Mouse (Mus musculus) adipocyte (in vitro differentiated cells): Measurements from ENCODE around the gene Glod4.

Experiments used
- DNase-seq: peaks from one replicate; pipeline ENCODE4 v3.0.0-alpha.2; 2016; ENCODE audit warnings: low spot score

The Glod4 gene

DNA sequence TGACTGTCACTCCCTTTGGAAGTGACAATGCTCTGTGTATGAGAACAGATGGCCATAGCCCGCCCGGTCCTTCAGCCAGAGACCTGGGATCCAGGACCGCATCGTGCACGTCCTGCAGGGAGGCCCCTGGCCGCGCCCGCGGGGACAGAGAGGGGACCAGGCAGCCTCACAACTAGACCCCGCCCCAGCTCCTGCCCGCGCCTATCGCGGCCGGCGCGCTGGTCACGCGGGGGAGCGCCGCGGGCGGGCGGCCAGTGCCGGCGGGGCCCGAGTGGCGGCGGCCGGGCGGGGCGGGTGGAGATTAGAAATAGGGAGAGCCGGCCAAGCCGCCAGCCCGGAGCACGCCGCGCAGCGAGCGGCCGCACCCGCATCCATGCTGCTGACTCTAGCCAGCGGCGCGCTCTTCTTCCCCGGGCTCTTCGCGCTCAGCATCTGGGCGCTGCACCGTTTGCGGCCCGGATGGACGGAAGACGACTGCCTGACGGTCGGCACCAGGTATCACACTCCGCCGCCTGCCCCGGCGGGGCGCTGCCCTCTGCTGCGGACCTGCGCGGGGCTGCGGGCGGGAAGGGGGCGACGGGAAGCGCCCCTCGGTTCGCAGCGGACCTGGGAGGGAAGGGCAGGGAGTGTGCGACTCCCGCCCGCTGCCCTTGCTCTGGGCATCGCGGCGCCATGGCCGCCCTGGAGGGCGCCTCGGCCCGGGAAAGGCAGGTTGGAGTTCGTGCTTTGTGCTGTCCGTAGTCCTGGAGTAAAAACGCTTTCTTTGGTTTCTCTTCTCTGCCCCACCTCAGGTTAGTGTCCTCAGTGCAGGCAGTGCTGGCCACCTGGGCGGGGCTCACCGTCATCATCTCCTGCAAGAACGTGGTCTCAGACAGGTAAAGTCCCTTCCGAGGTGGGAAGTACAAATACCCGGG, 41.5 kb downstream of the Glod4 start:
- DNase-seq, result peak; percentile 48

DNA sequence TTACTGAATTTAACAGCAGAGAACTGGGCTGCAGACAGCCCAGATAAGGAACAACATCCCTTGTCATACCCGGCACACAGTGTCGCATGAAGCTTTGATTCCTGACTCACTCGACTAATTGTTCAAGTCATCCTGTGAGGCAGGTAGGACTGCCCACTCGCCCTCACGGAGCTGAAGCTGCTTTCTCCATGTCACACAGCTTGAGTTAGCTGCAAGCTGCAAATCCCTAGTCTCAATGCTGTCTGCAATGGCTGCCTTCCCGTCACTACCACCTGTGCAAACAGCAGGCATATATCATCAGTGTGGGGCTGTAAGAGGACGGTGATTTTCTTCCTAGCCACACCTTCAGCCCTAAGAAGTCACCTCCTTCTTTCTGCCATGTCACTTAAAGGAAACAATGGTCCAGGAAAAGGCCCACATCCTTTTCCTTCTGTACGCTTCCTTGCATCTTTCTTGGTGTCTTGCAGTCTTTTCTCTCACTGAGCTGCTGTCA, 46.5 kb downstream of the Glod4 start:
- no peak for DNase-seq

DNA sequence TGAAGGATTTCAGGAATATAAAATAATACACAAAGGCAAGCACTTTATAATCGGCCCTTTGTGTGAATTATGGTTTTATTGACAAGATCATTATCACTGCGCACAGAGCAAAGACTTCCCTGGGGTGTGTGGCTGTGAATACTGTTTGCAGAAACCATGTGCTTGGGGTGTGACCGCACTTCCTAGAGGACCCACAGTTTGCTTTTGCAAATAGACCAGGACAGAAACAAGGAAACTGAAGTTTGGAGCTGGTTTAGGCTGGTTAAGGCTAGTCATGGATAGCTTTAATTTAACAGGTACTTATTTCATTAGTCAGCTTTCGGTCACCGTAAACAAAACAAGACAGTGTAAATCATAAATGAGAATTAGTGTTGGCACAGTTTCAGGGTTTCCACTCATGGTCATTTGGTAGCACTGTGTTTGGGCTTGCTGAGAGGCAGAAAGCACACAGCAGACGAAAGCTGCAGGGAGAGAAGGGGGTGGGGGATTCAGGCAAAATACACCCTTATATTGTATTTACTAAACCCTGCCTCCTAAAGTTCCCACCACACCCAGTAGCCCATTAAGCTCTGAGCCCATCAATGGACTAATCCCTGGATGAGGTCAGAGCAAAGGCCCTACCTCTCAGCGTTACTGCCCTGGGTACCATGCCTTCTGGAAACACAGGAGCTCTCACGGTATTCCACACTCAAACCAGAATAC, 47.1 kb downstream of the Glod4 start:
- no peak for DNase-seq

DNA sequence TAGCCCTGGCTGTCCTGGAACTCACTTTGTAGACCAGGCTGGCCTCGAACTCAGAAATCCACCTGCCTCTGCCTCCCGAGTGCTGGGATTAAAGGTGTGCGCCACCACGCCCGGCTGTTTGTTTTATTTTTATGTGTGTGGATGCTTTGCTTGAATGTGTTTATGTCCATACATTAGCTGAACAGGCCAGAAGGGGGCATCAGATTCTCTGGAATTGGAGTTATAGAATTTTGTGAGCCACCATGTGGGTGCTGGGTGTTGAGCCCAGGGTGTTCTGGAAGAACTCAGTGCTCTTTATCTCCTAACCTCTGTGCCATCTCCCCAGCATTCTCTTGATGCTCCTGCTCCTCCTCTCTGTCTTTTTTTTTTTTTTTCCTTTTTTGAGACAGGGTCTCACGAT, 56.6 kb downstream of the Glod4 start:
- DNase-seq, result no peak

DNA sequence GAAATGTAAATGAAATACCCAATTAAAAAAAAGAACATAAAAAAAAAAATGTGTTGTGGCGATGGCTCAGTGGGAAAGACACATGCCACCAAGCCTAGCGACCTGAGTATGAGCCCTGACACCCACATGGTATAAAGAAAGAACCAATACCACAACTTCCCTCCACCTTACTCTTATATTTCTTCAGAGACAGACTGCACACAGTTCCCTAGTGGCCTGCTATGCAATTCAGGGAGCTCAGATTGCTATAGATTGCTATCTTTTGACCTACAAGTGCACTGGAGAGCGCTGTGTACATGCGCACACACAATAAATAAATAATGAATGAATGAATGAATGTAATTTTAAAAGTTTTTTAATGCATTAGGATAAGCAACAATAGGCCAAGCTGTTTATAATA, 59.8 kb downstream of the Glod4 start:
- DNase-seq, result no peak

DNA sequence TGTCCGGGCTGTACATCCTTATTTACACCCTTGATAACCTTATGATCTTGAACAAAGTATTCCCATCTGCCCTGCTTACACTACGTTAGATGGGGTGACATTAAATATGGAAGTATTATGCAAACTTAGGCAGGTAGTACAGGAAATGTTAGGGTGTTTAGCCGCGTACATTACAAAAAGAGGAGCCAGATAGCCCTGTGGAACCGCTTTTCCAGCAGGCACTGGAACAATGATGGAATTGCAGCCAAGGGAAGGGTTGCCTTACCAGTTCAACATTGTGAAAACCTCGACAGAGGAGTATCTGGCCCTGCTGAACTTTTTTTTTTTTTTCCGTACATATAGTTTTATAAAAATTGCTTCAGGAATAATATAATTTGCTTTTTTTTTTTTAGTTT, 63.4 kb downstream of the Glod4 start:
- DNase-seq, result peak; percentile 41

DNA sequence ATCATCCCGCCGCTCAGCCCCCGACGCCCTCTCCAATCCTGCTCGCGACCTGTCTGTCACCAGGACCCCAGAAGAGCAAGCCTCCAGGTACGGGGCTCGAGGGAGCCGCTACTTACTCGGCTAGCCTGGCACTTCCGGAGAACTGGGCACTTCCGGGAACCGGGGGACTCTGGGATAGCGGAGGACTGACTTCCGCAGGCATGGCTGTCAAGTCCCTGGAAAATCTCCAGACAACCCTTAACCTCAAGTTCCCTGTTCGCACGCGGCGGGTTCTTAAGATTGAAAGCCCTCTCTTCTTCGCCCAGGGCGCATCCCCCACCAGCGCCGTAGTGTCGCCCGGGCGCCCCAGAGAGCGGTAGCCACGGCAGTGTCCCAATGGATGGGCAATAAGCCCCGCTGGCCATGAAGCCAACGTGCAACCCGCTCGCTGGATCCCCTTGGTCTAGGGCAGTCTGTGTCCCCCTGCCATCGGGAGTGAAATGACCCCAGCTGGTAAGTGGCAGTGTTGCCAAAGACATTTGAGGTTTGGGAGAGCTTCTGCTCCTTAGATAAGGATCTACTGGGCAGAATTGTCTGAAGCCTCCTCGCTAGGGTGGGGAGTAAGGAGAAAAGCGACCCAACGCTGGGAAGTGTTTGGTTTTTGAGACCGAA, 63.9 kb downstream of the Glod4 start, which contains the start of the genes Vps53 and Fam57a:
Gene Vps53 (minus strand): TSS at position 153 of the 651 bp plus-strand sequence.
Gene Fam57a (plus strand): TSS at position 177 of the 651 bp plus-strand sequence.
- DNase-seq, result peak; percentile 92

DNA sequence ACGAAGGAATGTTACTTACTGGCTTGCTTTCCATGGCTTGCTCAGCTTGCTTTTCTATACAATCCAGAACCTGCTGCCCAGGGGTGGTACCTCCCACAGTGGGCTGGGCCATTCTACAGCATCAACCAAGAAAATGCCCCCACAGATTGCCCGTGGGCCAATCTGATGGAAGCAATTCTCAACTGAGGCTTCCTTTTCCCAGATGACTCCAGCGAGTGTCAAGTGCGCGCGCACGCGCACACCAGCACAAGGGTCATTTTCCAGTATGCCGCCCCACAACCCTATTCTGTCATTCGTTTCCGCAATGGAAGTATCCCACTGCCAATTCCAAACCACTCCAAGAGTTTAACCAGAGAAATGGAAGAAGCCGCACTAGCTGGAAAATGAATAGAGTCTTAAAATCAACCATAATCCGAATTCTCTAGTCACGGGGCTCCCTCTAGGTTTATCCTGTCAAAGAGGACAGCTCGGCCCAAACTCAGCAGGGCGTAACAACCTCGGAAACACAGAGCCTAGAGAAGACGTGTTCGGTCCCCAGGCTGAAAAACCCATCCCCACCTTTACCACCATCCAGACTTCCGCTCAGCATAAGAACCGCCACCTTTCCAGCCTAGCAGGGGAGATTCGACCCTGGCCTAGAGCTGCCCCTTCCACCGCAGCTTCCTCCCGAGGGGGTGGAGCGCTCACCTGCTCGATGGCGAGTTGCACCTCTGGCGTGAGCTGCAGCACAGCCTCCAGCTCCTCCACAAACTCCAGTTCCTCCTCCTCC, 64.6 kb downstream of the Glod4 start:
- DNase-seq, result peak; percentile 56

DNA sequence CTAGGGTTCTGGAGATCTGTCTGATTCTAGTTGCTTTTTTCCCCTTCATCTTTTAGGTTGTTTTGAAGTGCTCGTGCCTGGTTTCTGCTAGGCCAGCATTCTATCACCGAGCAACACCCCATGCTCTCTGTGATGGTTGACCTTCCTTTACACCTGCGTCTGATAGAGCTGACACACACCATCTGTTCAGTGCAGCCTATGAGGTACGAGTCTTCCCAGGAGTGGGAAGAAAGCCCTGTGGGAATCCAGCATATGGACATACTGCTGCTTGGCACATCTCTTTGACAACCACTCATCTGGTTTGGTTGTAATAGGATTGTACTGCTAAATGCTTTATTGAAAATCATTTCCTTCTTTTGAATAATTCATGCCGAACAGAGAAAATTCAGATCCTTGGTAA, 73.3 kb downstream of the Glod4 start:
- no peak for DNase-seq

DNA sequence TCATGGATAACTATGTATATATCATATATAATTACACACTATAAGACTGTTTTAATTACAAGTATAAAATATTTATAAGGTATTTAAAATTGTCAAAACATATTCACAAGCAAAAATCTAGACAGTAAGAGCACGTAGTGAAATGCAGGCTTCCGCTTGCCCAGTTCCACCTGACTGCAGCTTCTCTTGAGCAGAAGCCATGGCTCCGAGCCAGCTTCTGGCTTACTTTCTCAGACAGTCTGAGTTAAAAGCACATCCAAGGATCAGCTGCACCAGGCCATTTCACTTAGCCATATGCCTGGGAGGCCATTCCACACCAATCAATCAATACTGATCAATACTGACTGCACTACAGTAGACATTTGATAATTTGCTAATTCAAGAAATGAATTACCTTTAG, 74.5 kb downstream of the Glod4 start:
- DNase-seq, result peak; percentile 32

DNA sequence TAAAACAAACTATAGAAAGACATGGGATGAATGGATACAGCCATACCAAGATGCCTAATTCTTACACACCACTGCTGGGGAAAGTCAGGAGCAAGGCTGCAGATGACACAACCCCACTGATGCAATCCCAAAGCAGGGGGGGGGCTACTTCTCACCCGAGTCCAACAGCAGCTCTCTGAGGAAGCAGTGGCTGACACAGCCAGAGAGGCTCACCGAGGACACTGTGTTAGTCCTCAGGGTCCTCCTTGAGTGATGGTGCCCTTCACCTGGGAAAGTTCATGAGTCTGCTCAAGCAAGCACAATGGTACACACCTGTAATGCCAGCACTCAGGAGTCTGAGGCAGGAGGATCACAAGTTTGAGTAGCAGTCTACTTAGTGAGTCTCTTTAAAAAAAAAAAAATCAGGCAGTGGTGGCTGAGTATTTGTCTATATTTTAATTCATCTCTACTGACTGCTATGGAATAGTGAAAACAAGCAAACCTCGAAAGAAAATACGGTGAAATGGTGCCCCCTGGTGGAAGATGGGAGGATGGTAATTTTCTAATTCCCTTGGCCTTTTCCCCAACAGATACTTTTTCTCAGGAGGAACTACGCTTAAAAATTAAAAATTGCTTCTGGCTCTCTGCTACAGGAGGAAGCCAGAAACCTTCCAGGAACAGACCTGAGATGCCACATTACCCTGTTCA, 76.3 kb downstream of the Glod4 start:
- DNase-seq, result peak; percentile 88

DNA sequence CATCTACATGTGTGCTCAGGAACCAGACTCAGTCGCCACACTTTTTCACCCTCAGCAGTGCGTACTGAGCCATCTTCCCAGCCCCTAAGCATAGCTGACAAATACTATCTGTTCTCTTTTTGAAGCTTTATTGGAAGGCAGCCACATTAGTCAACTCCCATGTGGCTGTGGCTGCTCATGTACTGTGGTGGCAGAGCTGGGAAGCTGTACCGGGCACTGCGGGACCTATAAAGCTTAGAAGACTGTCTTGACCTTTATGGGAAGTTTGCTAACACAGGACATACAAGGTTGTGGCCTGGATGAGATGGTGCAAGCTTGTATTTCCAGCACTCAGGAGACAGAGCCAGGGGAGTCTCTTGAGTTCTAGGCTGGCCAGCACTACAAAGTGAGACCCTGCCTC, 76.9 kb downstream of the Glod4 start:
- no peak for DNase-seq

DNA sequence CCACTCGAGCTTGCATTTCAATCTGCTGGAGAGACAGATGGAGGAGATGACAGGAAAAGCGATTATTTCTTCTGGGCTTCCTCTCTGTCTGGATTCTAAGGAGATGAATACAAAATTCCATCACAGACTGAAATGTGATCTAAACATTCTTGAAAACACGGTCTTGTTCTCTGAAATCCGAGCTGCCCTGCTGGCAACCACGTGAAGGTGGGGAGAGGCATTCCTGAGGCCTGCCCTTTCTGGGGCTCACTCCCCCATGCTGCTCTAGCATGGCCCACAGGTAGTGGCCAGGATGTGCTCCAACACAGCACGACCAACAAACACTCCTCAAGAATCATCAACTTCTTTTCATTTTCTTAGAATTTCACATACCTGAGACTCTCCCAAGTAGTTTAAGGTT, 83.3 kb downstream of the Glod4 start:
- no peak for DNase-seq

DNA sequence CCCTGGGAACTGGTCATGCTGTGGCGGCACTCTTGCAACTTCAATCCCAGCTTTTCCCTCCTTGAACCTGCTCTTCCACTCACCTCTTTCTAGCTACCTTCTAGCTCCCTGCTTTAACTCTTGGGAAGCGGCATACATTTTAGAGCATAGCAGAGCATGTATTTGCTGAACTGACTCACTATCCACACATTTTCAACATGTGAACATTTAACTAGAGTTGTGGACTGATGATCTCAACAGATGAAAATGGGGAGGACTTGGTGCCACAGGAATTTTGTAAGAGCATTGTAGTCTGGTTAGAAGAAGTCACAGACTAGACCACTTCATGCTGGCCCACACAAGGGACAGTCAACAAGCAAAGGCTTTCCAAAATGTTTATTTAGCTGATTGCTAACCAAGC, 85.2 kb downstream of the Glod4 start:
- no peak for DNase-seq

DNA sequence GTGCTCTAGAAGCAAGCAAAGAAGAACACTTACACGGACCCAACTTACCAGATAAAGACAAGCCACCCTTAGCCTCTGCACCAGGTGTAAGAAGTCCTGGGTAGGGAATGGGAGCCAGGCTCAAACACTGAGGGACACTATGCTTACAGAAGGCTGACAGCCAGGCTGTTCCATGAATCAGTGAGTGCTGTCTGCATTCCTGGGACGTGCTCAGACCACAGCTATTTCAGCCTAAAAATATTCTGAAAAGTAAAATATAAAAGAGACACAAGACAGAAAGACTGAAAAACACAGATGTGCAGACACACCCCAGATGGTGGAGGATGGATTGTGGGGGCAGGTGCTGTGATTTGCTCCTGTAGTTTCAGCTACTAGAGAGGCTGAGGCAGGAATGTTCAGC, 88.7 kb downstream of the Glod4 start:
- no peak for DNase-seq

DNA sequence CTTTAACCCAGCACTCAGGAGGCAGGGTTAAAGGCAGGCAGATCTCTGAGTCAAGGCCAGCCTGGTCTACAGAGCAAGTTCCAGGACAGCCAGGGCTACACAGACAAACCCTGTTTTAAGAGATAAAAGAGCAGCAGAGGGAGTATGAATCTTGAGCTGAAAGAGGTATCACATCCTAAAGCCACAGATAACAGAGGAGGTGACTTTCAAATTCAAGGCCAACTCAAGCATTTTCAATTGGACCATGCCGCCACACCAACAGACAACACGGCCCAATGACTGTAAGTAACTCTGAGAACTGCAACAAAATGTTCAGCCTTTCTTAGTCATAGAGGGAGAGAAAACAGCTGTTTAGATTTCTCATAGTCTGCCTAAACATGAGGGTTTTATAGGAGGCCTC, 89.3 kb downstream of the Glod4 start:
- DNase-seq, result no peak

DNA sequence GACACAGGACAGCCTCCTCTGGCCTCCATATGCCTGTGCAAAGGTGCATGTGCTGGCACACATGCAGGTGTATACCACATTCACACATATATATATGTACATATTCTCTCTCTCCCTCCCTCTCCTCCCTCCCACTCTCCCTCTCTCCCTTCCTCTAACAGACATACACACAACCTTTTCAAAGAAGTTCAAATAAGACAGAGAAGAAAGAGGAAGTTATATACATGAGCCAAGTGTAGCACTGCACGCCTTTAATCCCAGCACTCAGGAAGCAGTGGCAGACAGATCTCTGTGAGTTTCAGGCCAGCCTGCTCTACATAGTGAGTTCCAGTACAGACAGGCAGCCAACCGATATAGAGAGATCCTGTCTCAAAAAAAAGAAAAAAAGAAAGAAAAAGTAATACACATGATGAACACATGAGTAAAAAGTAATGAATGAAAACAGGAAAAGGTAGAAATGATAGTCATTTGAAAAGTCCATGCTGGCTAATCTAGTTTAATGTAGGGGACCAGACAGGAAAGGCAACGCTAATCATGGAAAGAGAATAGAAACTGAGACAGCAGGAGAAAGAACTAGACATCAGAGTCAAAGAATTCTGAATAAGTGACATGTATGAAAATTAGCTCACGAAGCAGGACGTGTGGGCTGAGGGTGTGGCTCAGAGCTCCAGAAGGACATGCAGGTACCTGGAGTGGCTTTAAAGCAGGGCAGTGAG, 90.1 kb downstream of the Glod4 start:
- no peak for DNase-seq

DNA sequence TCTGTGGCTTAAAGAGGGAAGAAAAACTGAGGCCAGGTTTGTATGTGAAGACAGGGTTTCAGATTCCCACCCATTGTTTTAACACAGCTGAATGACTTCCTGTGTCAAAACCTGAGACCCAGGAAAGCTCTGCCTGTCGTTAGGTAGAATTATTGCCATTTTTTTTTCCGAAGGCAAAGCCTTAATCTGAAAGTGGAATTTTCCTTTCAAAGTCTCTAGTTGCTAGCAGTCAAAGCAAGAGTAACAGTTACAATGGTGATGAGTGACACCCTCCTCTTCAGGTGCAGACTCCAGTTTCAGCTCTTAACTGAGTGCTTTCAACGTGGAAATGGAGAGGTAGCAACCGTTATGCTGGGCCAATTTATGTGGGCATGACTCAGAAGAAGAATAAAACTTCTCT, 92.5 kb downstream of the Glod4 start:
- DNase-seq, result no peak

DNA sequence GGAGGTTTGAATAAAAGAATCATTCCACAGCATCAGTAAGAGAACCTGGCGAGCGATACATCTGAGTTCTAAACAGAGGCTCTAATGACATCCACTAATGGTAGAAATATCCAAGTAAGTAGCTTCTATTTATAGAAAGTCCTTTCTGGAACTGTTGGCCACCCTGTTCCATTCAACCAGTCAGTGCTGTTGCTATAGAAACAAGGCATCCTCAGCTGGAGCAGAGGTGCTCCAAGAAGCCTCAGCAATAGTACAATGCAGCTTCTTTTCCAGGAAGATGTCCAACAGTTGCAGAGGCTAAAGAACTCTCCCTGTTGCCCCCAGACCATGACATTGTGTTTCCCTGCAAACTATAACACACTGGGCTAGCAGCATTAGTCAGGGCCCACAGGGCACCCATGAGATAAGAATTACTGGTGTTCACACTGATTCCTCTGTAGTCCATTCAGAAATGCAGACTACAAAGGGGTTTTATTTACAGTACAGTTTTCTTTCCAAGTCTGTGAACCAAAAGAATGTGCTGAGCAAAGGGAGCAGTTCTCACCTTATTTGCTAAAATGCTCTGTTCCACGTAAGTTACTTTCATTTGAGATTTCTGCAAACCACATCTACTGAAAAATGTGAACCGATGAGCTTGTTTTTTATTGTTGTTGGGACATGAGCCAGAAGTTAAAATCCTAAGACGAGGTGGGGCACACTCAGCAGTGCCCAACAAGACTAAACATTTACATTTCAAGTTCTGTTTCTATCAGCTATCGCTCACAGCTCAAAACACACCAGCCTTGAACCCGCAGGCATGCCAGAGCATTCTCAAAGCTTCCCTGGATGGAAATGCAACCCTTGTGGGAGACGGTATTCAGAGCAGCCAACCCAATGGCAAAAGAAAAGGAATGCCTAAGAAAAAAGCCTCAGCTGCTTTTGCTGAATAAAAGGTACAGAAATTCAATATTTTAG, 95.2 kb downstream of the Glod4 start:
- no peak for DNase-seq
